Mouse (Mus musculus) regulatory T cell (primary cell): ENCODE data around the gene Card14.
"Not testable (repeated sequence)": the region's sequence is repeated elsewhere in the genome, so short reads cannot be mapped to it uniquely, and the experiment has no call there.

ENCODE experiments used
- in situ Hi-C: fragments of 300-600 bp; cut with MboI, MseI; formaldehyde crosslinking; loops from one replicate; pipeline ENCODE4 v1.15.1; 2025; ENCODE audit warnings: high pct_unique_total_duplicates

Card14 gene

DNA sequence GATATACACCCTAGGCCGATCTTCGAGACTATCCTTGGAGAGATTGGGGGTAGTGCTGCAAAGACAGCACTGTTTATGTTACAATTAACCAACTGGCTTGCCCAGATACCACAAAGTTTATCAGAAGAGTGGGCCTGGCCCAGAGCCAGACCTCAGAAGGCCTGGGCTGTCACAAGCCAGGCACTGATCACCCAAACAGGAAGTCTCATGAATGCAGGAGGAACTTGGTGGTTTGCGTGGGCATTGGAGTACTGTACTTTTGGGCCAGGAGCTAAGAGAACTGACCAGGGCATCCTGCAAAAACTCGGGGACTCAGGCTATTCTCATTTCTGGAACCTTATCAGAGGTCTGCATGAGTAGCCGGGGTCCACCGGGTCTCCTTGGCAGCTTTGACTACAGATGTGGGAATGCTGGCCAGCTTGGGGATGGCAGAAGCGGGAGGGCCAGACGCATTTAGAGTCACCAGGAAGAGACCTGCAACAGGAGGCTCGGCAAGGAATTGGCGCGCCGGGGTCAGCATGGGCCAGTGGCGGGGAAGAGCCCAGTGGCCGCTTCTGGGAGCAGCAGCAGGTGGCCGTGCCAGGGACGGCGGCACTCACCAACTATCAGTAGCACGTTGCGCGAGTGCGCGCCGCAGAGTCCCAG, 47.4 kb downstream of the Card14 start:
- in situ Hi-C loops, result no loop called here

DNA sequence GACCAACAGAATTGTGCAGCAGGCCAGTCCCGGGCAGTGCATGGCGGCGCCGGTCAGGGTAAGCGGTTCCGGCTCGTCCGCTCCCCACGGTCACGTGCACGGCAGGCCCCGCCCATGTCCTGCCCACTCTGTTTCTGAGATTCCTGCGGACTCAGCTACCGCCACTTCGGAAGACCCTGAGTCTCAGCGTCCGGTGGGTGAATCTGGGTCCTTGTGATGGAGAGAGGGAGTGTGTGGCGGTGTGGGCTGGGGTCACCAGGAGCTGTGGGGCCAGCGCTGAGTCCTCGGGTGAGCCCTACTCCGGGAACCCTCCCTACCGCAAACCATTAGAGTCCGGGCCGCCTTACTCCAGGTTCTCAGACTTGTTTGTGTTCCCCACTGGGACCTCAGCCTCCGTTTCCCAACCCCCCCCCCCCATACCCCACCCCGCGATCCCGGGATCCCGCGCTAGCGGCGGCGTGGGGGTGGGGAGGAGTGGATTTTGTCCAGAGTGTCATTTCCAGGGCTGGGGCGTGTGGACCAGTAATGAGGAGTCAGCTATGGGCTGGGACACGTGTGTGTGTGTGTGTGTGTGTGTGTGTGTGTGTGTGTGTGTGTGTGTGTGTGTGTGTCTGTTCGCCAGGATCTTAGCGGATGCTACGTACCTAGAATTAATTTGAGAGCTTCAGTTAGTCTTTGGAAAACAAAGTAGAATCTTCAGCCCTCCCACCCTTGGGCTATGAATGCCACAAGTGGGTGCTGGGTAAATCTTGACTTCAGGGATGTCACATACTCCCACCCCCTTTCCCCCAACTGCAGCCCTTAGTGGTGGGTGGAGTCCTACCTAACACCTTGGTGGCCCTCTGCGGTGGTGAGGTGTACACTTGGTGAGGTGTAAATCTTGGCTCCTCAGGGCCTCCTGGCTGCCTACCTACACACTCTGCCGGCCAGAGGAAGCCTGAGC, 48.1 kb downstream of the Card14 start, which contains the start of the genes Sgsh and Slc26a11:
Gene Sgsh (minus strand): TSS at position 94 of the 943 bp plus-strand sequence.
Gene Slc26a11 (plus strand): TSS at position 115 of the 943 bp plus-strand sequence.
- in situ Hi-C loops, result no loop called here

- in situ Hi-C loops, result no loop called here
These were observed 51.5 kb downstream of the Card14 start for GRCm38 (mm10) chr11:119359089-119359488.

- in situ Hi-C loops, result loop anchor here (5.0 kb wide), 1 partner anchor 34 kb away; no protein-coding TSS in a partner anchor
These were observed 55.4 kb downstream of the Card14 start for GRCm38 (mm10) chr11:119362769-119363533.

GRCm38 (mm10) chr11:119363534-119364145, 56.1 kb downstream of the Card14 start:
- in situ Hi-C loops, result loop anchor here (5.0 kb wide), 1 partner anchor 34 kb away; no protein-coding TSS in a partner anchor

DNA sequence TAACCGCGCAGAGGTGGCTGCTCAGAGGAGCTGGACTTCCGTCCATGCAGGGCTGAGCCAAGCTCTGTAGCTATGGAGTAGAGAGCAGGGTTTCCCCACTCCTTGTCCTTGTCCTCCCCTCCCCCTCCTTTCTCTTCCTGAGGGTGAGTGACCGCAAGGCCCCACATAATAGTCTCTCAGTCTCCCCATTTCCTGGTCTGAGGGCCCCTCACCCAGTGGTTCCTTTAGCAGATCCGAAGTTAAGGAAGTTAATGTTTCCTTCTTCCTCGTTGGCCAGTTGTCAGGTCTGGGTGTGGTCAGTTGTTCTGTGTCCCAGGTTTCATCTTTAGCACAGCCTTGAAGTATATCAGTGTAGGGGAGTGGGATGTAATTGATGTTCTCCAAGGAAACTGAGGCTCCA, 67.9 kb downstream of the Card14 start:
- in situ Hi-C loops, result no loop called here

DNA sequence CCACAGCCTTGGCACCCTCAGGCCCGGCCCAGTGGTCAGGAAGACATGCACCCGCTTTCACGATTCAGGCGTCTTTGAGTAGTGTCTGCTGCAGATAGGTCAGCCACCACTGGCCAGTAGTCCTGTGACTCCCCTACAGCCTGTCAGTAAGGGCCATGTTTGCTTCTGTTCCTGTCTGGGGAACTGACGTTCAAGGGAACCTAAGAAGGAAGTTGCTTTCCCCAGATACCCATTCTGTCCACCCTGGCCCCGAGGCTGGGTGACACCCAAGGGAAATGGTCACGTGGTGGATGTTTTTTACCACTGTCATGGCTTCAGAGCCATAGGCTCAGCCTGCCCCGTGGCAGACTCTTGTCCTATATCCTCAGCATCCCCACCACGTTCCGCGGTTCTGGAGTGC, 69.8 kb downstream of the Card14 start:
- in situ Hi-C loops, result no loop called here

GRCm38 (mm10) chr11:119378551-119378950, 71.0 kb downstream of the Card14 start:
- in situ Hi-C loops, result no loop called here

- in situ Hi-C loops, result no loop called here
These were observed 74.2 kb downstream of the Card14 start for GRCm38 (mm10) chr11:119381631-119382337.

DNA sequence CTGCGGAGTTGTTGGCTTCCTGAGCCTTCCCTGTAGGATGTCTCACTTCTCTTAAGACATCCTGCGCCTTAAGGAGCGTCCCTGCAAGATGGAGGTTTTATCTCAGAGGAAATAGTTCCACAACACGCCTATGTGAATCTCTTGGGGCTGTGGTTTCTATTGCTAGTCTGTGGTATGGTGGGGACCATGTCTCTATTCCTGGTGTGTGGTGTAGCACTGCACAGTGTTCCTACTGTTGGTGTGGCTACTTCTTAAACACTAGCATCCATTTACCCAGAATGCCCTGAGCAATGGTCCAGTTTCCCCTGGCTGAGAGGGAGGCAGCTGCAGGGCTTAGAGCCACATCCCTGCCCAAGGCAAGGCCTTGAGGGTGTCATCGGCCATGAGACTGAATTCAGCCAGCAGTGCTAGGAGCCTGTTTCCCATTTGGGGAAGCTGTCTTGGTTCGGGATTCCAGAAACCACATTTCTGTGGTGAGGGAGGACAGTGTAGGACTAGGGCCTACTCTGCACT, 74.8 kb downstream of the Card14 start:
- in situ Hi-C loops, result no loop called here

GRCm38 (mm10) chr11:119384904-119385303, 77.3 kb downstream of the Card14 start:
- in situ Hi-C loops, result no loop called here

DNA sequence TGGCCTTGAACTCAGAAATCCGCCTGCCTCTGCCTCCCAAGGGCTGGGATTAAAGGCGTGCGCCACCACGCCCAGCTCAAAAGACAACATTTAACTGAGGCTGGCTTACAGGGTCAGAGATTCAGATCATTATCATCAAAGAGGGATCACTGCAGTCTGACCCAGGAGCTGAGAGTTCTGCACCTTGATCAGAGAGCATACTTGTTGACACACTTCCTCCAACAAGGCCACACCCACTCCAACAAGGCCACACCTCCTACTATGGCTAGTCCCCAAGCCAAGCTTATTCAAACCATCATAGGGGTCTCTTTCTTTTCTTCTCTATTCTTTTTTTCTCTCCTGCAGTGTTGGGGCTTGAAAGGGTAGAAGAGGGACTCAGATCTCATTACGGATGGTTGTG, 78.7 kb downstream of the Card14 start:
- in situ Hi-C loops, result no loop called here

DNA sequence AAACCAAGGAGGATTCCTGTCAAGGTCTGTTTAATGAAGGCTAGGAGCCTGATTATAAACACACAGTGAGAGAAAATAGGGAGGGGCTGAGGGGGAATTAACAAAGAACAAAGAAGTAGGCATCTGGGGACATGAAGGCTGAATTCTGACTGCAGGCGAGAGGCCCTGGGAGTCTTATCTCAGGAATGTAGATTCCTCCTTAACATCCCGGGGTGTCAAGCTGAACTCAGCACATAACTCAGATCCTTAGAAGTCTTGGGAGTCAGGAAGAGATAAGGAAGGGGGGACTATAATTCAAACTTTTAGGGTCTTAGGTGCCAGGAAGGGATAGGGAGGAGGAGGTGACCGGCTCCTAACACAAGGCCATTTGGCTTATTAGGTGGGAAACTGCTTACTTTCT, 79.7 kb downstream of the Card14 start:
- in situ Hi-C loops, result not testable (repeated sequence)

DNA sequence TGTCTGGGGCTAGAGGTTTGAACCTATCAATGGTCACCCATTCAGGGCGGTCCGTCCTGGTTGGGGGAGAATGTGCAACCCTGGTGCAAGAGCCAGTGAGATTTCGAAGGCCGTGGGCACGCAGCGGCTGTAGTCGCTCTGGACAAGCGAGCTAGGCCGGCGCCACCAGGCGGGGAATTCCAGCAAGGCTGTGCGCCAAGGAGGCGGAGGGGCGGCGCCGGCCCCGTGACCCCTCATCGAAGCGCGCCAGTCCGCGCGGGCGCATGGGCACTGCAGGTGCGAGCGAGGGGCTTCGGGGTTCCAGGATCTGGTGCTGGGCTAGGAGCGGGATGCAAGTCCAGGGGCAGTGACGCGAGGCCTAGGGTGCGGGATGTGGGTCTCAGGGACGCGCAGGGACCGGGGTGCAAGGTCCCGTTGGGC, 82.3 kb downstream of the Card14 start:
- in situ Hi-C loops, result no loop called here

DNA sequence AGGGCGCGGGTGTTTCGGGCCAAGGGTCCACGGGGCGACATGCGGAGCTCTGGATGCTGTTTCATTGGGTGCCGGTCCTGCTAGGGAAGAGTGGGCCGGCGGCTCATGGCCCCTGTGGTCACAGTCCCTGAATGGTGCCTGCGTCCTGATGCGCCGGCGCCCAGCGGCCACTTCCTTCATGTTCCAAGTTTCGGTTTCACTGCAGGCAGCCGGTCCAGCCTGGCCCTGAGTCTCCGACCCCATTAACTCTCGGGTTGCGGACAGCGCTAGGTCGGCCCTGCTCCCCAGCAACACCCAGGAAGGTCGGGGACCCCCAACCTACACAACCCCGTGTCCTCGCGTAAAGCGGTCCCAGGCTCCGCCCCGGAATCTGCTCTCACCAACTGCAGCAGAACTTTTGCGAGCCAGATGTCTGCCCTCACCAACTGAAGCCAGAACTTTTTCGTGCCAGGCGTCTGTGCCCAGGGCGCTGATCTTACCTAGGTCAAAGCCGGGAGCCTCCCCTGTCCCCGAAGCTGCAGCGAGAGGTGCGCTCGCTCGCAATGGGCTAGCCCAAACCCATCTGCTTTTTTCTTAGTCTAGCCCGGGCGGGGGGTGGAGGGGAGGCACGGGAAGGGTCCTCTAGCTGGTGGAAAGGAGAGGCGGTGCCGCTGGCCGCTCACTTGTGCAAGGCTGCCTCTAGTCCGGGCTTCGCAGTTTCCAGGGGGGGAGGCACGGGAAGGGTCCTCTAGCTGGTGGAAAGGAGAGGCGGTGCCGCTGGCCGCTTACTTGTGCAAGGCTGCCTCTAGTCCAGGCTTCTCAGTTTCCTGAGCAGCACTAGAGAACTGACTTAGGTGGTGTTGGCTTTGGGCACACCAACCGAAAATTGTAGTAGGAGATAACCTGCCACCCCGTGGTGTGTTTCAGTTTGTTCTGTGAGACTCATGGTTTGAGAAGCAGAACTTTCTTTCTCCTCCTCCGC, 83.0 kb downstream of the Card14 start:
- in situ Hi-C loops, result no loop called here

DNA sequence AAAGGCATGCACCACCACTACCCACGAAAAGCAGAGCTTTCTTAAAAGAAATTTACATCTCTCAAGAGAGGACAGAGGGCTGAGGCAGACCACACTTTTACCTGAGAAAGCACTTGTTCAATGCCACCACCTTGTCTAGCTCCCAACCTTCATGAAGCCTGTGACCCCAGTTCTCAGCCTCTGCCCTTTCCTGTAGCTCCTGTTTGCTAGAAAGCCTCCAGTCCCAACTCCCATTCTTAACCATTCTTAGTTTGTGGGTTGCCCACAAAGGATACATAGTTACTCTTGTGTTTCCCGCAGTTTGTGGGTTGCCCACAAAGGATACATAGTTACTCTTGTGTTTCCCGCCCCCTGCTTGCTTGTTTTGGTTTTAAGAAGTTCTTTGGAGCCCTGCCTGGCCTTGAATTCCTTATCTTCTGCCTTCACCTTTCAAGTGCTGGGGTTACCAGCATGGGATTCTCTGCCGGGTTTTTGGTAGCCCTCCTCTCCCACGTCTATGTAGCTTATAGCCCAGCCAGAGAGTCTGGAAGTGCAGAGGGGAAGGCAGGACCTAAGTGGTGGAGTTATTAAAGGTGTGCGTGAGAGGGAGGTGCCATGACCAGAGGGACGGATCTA, 83.9 kb downstream of the Card14 start:
- in situ Hi-C loops, result no loop called here

GRCm38 (mm10) chr11:119392001-119392614, 84.5 kb downstream of the Card14 start:
- in situ Hi-C loops, result no loop called here

GRCm38 (mm10) chr11:119392800-119393482, 85.4 kb downstream of the Card14 start, which contains the start of gene Rnf213:
TSS of gene Rnf213 (plus strand) at chr11:119393100.
- in situ Hi-C loops, result no loop called here
